Mouse (Mus musculus): ENCODE measurements around the gene Sfrp5.

The Sfrp5 gene

DNA sequence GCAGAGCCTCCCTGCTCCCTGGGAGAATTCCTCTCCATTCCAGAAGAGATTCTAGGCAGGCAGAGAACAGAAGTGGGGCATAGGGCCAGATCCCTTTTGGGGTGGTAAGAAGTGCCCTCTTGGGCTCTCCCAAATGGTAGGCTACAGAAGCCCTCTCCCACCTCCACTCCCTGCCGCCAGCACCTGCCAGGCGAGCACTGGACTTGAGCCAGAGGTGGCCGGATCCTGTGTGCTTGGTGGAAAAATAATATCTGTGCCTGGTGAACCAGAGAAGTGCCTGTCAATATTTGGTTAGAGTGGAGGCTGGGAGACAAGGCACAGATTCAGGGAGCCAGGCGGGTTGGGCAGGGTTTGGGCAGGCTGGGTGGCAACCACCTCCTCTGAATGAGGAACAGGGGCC, 5.7 kb downstream of the Sfrp5 start:
- DNase-seq, result no peak

DNA sequence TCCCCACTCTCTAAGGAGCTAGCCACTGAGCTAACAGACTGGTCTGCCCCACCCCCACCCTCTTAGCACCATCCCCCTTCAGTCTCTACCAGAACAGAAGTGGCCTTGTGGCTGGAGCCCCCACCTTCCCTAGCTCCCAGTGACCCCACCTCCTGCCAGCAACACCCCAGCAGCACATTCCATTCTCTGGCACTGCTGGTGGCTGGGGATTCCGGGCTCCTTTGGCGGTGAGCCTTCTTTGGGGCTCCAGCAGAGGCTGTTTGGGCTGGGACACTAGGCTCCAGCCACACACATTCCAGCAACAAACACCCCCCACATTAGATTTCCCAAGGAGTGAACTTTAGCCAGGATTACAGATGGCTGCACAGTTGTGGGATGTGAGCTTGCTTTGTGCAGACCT, 8.7 kb downstream of the Sfrp5 start:
- DNase-seq, result no peak

DNA sequence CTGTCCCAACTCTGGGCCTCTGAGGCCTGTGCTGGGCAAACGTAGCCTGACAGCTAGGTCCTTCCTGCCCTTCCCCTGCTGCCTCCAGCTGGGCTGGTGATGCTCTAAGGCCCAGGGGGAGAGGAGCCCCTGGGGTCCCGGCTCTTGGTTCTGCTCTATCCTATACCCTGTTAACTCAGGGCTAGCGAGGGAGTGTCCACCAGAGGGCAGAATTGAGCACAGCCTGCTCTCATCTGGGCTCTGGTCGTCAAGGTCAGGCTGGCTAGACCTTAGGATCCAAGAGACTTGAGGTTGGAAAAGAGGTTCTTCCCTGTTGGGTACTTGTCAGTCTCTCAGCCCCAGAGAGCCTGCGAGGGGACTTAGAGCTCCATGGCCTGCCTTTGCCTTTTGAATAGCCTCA, 11.6 kb downstream of the Sfrp5 start:
- peak; percentile 94 for DNase-seq

DNA sequence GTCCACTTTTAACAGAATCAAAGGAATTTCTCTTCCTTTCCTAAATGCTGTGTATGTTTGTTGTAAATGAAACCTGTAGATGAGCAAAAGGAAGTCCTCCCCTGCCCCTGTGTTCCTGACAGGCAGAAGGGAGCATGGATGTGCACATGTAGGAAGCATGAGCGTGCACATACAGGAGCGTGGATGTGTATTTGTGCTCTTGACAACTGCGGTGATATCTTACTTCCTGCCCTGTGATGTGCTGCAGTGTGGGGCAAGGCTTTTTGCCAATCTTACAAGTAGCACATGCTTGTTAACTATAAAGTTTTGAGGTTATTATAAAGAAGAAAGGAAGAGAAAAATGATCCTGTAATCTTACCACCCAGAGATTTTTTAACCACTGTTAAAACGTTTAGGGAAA, 12.3 kb downstream of the Sfrp5 start:
- DNase-seq, result no peak

DNA sequence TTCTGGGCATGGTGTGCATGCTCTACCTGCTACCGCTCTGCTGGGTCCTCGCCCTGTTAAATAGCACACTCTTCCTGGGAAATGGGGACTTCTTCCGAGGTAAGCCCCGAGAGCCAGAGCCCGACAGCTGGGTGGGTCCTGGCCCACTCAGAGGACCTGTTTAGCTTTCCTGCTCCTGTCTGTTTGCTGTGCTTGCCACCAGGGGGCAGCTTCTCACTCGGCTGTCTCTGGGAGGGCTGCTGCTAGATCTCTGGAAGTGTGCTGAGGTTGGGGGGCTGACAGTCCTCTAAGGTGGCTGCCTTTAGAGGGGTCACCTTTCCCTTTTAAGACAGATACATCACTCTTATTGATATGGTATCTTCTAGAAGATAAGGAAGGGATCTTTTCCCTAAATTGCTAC, 19.4 kb downstream of the Sfrp5 start:
- no peak for DNase-seq

DNA sequence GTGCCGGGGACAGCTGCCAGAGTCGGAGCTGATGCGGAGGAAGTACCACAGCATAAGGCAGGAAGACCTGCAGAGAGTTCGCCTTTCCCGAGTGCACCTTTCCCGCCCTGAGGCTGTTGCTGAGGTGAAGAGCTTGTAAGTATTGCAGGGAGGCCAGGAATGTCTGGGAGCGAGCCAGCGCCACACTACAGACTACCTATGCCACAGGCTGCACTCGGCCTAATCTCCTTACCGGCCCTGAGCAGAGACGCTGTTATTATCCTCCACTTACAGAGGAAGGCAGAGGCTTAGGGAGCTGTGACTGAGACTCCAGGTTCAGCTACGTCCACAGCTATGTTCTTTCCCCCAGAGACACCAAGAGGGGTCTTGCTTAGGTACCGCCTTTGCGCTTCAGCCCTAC, 22.7 kb downstream of the Sfrp5 start:
- no peak for DNase-seq

DNA sequence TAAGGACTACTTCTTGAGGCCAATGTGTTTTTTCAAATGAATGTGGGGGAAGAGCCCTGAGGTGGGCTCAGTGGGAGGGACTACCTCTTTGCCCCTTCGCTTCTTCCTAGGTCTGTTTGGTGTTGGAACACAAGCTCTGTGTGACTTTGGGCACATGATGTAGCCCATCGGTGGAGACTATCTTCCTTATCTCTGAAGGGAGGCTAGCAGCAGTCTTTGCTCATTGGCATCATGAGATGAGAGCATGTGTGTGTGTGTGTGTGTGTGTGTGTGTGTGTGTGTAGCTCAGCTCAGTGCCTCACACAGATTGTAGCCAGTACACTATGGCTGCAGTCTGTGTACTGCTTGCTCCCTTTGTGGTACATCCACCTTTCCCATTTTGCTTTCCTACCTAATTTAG, 24.6 kb downstream of the Sfrp5 start:
- DNase-seq, result no peak

DNA sequence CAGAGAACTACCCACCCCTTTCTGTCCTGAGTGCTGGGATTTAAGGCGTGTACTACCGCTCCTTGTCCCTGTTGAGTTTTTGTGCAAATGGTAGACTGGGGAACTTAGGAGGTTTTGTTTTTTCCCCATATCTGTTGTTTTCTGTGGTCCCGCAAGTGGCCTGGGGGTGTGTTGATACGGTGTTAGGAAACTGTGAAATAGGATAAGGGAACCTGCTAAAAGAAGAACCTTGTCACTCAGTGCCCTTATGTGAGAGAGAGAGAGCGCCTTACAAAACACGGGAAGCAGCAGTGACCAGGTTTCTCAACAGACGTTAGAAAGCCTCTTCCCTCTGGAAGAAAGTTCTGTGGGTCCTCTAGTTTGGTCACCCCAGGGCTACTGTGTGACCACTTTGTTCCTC, 25.2 kb downstream of the Sfrp5 start:
- no peak for DNase-seq

DNA sequence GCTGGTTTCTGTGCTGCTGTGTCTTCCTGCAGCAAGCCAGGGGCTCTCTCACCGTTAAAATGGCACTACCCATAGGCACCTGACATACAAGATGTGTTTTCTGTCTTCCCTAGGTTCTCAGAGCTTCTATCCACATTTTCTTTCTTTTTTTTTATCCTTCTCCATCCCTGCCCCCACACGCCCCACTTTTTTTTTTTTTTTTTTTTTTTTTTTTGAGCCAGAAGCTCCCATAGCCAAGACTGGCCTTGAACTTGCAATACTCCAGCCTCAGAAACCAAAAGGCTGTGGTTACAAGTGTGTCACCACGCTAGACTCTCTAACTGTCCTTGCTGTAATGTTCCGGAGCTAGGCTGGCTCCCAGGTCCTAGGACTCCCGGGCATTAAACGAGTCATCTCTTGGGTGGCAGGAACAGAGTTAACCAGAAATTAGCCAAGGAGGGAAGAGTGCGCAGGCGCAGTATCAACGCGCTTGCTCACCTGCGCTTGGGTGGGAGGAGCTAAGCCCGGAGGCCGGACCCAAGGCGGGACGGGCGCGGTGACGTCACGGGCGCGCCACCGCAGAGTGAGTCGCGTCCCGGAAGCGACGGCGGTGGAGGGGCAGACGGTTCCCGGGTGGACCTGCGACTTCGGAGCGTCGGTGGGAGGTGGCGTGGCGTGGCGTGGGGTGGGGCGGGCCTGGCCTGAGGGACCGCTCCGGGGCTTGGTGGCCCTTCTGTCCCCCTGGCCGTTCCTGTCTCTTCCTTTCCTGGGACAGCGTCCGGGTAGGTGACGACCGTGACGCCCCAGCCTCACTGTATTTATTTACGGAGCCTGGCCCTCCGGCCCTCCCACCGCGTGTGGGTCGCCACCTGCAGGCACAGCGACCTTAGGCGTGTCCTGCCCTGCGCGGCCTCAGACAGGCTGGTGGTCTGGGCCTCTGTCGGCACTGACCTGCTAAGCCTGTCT, 31.8 kb downstream of the Sfrp5 start:
- DNase-seq, result peak; percentile 99

DNA sequence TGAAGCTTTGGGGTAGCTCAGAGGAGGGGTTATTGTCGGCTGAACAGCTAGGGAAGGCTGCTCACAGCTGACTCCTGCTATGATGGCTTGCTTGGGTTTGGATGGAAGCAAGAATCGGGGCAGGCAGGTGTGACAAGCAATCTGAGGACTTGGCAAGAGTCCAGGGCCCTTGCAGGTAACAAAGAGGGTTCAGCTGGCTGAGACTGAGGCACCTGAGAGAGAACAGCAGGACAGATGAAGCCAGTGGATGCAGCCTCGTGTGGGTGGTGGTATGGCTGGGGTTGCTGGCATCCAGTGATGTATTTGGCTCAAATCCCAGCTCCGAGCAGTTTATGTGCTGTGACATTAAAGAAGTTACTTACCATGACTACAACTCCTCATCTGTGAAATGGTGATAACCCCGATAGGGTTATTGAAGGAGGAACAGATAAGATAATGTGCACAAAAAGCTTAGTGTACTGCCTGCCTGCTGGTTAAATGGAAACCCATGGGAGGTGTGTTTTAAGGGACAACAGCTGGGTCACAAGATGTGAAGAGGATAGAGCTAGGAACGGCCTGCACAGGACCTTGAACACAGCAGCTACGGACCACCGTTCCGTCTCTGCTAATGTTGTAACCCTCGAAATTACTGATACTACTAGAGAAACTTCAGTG, 32.6 kb downstream of the Sfrp5 start:
- DNase-seq, result peak; percentile 93

DNA sequence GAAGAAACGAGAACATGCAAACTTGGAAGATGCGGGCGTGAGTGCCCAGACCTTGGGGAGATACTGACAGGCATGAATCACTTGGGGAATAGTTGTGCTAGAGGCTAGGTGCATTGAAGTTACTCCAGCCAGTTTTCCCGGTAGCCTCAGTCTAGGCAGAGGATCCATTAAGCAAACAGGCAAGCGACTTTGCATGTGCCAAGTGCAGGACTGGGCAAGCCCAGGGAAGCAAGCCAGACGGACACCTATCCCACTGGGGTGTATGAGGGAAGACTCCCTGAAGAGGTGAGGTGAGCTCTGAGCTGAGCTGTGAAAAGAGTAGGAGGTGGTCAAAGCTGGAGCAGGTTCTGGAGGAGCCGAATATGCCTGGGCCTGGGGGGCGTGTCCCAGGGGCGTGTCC, 34.6 kb downstream of the Sfrp5 start:
- no peak for DNase-seq

DNA sequence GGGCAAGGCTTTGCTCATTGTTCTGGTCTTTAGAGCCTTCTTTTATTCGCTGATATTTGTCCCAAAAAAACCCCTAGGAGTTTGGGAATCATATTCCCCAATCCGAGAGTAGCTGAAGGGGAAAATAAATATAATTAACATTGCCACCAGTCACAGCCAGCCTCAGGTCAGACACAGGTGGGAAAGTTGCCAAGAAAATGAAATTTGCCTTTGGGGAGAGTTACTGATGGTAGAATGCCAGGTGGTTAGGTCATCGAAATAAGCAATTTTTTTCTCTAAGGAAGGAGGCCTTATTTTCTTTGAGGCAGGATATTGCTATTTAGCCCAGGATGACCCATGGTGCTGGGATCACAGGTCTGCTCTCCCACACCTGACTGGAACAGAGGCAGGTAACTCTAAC, 35.3 kb downstream of the Sfrp5 start:
- DNase-seq, result no peak

DNA sequence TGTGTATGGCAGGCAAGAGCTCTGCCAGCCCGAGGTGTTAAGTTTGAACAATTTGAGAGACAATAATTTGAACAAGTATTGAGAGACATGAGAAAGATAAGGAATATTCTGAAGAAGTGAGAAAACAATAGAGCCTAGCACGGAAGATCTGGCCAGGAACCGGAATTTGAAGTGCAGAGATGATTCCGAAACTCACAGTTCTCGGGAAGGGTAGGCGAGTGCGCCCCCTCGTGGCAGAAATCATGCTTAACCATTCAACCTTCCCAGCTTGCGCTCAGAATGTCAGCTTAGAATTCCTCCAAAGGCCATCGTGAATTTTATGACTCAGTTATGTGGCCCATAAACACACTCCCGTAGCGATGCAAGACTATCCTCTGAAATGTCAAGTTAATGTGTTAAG, 35.9 kb downstream of the Sfrp5 start:
- no peak for DNase-seq

DNA sequence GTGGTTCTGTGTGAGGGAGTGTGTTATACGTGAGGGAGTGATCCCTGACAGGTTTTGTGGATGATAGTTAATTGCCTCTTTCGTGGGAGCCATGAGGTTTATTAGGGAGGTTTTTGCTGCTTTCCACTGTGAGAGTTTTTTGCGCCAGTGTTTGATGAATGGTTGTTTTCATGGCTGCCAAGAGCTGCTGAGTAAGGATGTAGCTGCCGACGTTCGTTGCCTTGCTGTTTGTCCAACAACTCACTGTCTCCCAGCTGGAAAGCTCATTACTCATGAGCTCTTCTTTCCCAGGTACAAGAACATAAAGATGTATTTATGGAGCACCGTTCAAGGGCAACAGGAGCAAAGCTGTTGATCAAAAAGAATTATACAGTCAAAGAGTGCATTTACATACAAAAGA, 37.9 kb downstream of the Sfrp5 start:
- DNase-seq, result no peak

DNA sequence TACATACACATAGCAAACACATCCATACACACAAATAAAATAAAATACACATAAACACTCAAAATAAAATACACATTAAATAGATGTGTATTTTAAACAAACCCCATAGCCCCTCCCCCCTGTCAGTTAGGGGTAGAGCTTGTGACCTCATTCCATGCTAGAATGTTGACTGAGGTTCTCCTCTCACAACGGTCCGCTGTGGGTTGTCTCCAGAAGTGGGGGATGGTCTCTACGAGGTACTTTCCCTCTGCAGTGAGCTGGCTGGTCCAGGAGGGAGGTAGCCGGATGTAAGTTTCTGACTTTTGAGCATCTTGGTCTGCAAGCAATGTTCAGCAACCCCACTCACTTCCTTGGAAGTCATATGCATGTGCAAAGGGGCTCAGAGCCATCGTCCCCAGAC, 38.3 kb downstream of the Sfrp5 start, which contains the start of gene Zfyve27:
Gene Zfyve27, plus strand, starts transcription at position 188 of the 400 bp plus-strand sequence.
- no peak for DNase-seq

DNA sequence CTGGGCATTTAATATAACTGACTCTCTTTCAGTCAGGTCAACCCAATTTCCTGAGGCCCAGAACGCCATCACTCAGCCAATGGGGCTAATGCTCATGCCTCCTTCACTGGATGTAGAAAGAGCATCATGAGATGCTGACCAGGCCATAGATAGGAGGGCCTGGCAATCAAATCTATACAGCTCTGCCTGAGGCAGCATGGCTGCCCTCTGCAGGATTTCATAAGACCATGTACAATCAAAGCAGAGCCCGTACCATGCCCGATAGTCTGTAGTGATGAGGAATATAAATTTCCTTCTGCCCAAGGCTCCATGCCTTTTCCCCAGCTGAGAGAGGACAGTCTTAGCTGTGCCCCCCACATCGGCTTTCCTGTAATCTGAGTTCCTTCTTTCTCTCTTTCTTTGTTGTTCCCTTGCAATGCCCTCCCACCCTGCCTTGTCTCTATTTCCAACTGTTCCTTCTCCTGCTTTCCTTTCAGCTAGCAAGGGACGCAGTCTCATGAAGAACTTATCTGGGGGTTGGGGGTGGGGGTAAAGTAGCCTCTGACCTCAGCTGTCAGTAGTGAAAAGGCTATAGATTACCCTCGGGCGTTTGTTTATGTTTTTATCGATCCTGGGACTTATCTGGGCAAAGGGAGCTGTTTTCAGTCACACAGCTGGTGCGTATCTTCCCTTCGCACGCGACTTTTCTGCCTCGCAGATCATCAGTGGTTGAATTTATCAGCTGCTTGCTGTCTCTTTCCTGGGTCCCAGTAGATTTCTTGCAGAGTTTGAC, 43.6 kb downstream of the Sfrp5 start:
- no peak for DNase-seq

DNA sequence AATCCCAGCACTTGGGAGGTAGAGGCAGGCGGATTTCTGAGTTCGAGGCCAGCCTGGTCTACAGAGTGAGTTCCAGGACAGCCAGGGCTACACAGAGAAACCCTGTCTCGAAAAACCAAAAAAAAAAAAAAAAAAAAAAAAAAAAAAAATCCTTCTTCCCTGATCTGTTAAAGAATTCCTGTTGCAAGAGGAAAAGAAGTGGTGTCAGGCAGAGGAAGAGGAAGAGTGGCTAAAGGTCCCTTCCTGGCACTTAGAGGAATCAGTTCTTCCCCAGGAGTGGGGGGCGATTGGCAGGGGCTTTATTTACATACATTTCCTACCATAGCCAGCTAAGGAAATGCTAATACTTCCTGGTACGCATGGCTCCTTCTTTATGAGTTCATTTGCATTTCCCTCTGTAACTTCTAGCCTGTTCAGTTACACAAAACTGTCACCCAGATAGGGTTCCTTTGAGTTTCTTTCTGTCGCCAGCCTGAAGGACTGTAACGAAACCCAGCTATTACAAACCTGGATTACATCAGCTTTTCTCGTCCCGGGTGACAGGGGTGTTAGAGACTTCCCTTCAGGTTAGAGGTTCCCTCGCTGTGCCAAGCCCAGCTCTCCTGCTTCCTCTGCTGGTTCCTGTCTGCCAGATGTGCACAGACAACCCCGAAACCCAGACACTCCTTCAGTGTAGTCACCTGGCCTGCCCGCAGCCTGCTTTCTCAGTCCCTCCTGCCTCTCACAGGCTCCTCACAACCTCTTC, 44.4 kb downstream of the Sfrp5 start:
- DNase-seq, result no peak

DNA sequence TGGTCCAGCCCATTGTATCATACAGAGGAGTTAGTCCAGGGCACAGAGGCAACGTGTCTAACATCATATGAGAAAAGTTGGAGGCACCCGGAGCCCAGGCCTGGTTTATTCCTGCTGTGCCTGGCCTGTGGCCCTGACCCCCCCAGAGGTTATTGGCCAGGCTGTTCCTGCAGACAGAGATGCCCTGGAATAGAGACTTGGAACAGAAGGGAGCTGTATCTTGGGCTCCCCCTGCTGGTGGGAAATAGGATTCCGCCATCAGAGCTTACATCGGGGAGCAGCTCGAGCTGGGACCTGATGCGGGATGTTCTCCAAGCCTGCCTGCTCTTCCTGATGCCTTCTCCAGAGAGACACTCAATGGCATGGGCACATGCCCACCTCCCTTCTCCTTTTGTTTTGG, 50.1 kb downstream of the Sfrp5 start:
- peak; percentile 99 for DNase-seq

DNA sequence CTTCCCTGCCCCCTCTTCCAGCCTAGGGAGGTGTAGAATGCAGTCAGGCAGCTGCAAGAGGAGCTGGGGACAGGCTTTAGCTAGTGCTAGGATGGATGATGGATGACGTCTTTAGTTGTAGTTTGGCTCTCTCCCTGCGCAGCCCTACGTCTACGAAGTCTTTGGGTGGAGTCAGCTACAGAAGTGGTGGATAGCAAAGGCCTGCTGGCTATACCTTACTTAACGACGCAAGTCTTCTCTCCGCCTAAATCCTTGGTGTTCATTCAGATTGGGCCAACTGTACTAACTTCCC, 53.5 kb downstream of the Sfrp5 start:
- no peak for DNase-seq

Measured in heart, adult 11 months (tissue).